Mouse (Mus musculus) erythroblast, adult 5-6 weeks (primary cell): Measurements from ENCODE around the gene Sh3d19. TPM values are rescaled to one million over a fixed set of nuclear protein-coding genes. Genes with fewer than 3 reads are reported as not detected.
"Not testable (repeated sequence)": the region's sequence is repeated elsewhere in the genome, so short reads cannot be mapped to it uniquely, and the experiment has no call there.

ENCODE experiments used
- ATAC-seq: replicated peaks from 2 replicates; pipeline ENCODE4 v1.8.0; 2016; ENCODE audit warnings: moderate number of reproducible peaks, mild to moderate bottlenecking, moderate TSS enrichment, inconsistent platforms; ENCODE audit not compliant: poor library complexity, low FRiP score, severe bottlenecking
- total RNA-seq, 2 experiments: library from RNA; stranded (forward) in 1 of 2; stranded (reverse) in 1 of 2; fragments of 150-400 nt in 1 of 2; fragments of 200-764, 138-1000 nt in 1 of 2; gene quantifications; 2 replicates each; pipeline versions ENCODE4 v1.2.3 to v1.2.4; 2015 to 2017; ENCODE audit warnings: low replicate concordance in 2 of 2

Gene Sh3d19
- total RNA-seq, 2 experiments from 2014 or later = 1.7 to 8.9 TPM

DNA sequence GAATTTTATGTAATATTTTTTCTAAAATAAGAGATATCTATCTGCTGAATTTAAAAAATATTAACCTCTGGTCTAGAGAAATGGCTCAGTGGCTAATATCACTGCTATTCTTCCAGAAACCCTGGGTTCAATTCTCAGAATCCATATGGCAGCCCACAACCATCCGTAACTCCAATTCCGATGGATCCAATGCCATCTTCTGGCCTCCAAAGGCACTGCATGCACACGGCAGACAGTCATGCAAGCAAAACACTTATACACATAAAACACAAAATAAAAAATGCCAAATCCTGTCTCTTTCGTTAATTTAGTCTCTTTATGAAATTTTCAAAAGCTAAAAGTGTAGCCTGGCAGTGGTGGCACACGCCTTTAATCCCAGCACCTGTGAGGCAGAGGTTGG, 104.7 kb downstream of the Sh3d19 start:
- no peak for ATAC-seq

DNA sequence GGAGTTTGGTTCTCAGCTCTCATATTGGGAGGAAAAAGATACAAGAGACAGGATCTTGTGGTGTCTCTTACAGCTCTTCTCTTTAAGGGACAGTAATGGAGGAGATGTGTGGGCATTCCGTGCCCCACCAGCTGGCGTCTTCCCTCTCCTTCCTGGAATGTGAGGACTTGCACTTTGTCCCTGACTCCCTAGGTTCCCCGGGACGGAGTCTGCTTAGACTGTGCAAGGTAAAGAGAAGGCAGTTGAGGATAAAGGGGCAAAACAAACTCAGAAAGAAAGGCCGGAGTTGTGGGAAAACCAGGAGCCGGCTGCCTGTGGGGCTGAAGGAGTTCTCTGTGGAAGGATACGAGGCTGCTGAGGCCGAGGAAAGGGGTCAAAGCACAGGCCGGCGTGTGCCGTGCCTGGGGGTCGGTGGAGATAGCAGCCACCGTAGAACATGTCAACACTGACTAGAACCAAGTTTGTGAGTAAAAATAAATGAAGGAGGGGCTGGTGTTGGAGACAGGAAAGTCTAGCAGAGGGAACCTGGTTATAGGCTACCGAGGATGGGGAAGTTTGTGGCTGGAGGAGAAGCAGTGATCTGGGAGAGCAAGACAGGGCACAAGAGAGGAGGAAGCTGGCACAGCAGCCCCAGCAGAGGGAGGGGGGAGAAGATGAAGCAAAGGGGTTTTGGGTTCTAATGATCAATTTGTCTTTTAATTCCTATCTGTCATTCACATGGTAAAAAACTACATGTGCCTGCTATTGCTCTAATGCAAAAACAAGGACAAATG, 105.8 kb downstream of the Sh3d19 start:
- no peak for ATAC-seq

DNA sequence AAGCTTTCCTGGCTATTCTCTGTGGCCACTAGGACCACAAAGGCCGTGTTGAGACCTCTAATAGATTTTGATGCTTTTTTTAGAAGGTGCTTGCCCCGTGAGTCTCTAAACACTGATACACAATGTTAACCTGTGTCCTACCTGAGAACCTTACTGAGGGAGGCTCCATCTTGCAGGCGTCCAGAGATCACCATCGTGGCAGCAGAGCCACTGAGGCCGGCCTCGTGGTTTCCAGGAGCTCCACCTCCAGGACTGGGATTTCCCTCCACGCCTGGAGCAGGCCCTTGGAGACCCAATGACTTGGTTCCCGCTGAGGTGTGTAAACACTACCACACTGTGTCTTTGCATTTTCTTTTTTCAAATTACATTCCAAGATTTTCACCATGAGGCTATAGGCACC, 112.1 kb downstream of the Sh3d19 start:
- ATAC-seq = no peak

DNA sequence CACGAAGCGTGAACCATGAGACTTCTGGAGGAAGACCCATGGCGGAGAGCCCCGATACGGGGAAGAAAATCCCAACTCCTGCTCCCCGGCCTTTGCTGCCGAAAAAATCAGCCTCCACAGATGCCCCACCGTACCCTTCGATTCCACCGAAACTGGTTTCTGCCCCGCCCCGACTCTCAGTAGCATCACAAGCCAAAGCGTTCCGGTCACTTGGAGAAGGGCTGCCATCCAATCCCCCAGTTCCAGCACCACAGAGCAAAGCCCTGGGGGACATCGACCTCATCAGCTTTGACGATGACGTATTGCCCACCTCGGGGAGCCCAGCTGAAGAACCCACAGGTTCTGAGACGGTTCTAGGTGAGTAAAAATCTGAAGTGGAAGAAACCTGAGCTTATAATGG, 114.1 kb downstream of the Sh3d19 start:
- no peak for ATAC-seq

DNA sequence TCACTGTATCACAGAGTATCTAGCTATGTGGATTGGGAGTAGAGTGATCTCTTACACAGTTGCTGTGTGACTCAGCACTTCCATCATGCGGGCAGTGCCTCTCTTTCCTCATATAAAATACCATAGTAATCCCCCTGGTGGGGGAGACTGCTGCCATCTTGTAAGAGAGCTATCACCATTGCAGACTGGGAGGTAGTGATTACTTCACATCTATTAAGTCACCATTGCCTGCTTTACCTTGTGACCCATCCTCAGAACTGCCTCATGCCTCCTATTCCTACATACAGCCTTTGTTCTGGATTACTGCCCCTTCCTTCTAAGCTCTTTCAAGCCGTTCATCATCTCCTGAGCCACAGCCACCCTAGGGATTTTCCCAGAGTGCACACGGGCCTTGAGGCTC, 117.0 kb downstream of the Sh3d19 start:
- no peak for ATAC-seq

DNA sequence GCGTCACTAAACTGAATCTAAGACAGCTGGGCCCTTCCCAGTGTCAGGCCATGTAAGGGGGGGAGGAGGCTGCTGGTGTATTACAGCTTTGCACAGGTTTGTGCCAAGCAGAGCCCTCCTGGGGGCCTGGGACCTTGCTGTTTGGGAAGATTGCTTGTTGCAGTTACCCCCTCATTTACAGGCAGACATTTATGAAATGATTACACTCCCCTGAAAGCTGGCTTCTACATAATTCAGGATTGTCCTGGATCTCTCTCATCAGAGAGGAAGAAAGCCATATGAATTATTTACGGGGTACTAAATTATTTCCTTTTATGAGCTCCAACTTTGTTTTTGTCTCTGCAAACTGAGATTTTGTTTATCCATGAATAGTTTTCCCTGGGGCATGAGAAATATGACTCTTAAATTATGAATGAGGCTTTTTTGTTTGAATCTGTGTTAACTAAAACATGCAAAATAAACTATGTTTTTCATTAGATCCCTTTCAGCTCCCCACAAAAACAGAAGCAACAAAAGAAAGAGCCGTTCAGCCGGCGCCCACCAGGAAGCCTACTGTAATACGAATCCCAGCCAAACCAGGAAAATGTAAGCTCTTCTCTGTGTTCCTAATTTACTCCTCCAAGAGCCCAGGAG, 122.4 kb downstream of the Sh3d19 start:
- no peak for ATAC-seq

DNA sequence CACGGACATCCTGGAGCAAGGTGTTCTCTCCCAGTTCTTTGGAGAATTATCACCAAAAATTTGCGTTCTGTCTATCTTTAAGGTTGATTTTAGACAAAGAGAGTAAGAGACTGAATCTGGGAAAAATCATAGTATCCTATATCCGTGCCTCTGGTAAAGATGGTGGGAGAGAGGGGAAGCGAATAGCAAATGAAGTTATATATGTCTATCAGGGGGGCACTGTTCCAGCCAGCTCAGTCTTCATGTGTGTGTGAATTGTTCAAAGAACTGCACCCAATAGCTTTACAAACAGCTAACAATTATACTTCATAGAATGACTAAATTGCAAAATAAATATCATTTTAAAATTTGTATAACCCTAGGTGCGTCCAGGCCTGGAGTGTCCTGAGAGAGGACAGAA, 123.0 kb downstream of the Sh3d19 start:
- ATAC-seq = no peak

DNA sequence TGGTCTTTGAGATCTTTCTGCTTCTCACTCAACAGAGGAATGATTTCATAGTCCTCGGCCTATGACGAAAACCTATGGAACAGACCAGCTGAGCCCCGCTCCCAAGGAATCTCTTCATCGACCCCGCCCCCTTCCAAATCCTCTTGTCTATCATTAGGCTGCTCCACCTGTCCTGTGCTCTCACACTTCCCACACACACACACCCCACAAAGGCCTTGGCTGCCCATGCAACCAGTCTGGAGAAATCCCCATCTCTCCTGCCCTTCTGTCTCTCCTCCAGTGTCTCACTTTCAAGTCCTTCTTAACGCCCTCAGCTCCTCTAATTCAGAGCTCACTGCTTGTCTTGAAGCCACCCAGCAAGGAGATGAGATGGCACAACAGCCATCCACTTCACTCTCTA, 131.0 kb downstream of the Sh3d19 start:
- no peak for ATAC-seq

DNA sequence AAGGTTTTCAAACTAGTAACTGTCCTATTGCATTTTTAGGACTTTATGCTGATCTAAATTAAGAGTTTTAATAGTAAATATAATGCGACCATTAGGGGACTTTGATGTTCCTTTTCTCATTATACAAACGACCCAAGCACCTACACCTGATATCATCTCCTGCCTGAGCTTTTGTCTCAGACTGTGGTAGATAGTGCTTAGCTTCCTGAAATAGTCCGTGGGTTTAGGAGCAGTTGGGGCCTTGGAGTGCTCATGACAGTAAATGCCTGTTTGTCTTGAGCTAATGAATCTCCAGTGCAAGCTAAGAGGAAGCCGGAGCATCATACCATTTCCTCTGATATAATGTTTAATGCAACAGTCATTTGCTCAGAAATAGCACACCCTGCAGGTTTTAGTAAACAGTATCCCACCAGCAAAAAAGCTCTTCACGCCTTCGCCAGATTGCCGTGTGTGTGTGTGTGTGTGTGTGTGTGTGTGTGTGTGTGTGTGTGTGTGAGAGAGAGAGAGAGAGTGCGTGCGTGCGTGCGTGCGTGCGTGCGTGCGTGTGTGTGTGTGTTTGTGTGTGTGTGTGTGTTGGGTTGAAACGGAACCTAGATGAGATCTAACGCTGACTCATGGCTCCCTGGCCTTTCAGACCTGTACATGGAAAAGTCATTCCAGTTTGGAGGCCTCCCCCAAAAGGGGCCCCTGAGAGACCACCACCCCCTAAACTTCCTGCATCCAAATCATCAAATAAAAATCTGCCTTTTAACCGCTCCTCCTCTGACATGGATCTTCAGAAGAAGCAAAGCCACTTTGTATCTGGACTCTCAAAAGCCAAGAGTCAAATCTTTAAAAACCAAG, 132.8 kb downstream of the Sh3d19 start:
- peak; percentile 48 for ATAC-seq

DNA sequence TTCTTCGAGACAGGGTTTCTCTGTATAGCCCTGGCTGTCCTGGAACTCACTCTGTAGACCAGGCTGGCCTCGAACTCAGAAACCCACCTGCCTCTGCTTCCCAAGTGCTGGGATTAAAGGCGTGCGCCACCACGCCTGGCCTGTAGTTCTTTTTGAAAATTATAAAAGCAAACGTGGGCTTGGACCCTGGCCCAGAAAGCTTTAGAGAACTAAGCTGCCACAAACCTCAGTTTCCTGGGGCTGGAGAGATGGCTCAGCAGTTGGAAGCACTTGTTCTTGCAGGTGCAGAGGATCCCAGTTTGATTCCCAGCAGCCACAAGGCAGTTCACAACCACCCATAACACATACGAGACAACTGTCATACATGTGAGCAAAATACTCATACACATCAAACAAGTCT, 133.5 kb downstream of the Sh3d19 start:
- not testable (repeated sequence) for ATAC-seq

DNA sequence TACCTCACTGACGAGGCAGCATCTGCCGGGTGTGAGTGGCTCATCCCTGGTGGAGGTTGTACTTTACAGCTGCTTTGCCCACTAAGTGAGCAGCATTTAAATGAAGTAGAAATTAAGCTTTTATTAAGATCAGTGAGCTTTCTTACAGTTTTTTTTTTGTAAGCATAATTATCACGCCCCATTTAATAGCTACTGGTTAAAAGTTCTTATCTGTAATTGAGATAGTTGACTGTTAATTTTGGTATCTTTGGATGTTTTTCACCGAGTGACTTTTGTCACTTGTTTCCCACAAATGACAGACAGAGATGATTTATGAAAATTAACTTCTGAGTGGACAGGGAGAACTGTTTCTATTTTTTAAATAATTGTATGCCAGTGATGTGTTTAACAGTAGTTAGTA, 134.0 kb downstream of the Sh3d19 start:
- ATAC-seq = no peak

DNA sequence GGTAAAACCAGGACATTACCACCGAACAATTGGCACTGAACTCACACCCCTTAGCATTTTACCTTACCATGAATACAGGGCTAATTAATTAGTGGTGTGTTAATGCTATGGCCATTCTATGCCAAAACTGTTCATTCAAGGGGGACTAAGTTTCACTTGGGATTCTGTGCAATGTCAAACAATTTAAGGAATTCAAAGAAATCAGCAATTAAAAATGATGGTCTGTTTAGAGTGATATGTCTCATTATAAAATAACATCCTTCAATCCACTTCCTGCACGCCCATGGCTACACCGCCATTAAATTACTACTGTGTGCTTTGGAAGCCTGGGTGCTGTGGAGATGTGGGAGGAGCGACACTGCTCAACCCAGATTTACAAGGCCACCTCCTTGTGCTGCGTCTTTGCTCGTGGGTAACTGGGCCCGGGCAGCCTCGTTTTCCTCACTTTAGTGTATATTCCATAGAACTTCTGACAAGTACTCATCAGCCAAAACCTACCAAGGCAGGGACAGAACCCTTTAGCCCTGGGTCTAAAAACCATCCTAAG, 135.2 kb downstream of the Sh3d19 start:
- ATAC-seq = no peak

DNA sequence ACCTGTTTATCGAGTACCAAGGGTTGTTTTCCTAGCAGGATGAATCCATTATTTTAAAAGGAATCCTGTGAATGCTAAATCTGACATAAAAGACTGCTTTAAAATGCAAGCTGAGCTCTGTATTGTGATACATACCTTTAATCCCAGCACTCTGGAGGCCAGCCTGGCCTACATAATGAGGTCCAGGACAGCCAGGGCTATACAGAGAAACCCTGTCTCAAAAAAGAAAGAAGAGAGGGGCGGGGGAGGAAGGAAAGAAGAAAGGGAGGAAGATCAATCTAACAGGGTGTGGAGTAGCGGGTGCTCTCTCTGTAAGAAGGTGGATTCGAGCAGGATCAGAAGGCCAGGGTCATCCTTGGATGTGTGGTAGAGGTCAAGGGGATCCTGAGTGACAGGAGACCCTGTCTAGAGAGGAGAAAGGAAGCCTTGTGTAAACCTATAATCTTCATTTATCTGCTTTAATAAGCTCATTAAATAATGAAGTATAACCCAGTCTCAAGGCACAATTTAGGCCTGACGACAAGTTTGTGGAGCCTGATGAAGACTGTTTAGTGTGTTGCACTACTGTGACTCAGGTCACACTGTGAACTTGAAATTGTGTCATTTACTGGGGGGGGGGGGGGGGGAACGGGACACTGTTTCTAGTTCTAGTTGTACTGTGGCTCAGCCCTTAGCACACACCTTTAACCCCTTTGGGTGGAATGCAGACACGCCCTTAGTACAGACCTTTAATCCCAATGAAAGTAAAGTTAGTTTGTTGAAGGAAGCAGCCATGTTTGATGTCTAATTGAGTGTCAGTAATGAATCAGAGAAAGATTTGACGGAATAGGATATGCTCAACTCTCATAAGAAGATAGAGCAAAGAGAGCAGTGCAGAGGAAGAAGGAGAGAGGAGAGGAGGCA, 137.0 kb downstream of the Sh3d19 start:
- no peak for ATAC-seq

DNA sequence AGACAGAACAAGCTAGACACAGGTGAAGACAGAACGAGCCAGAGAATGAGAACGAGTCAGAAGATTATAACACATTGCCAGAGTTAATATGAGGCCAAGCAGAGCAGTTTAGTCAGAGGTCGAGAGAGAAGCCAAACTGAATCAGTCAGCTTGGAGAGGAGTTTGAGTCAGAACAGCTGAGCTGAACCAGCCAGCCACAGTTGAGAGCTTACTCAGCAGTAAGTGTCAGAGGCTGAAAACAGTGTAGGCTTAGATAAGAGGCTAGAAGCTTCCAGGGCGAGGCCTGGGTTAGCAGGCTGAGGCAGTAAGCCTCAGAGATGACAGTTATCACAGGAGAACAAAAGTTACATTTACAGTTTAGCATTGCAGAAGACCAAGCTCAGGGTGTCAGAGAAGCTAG, 137.7 kb downstream of the Sh3d19 start:
- ATAC-seq = peak; percentile 91

DNA sequence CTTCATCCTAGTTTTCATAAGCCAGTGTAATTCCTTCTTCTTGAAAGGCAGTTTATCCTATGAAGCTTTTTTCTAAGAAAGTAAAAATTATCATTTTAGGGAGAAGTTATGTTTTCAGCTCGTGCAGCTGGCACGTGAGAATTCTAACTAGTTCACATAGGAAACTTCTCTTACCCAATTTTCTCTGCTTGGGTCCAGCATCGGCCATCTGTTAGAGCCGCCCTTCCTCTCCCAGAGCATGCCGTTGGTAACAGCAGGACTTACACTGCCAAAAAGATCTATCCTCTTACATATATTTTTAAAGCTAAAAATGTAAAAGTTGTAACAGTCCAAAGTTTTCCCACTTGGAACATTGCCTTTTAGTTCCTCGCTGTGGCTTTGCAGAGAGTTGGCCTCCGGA, 138.2 kb downstream of the Sh3d19 start:
- no peak for ATAC-seq

DNA sequence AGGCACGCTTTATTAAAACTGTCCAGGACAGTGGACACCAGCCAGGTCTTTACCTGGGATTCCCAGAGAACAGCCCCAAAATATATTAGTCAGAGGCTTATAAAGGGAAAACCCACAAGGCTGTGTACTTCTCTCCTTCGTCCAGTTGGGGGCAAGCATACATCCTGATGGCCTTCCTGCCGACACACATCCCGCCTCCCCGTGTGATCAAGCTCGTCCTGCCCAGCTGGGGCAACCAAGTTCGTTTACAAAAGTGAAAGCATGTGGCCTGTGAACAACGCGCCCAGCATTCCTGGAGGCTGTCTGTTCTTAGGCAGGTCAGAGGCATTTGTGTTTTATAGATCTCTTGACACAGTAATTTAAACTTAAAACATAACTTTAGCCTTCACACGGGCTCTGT, 139.2 kb downstream of the Sh3d19 start:
- peak; percentile 86 for ATAC-seq

DNA sequence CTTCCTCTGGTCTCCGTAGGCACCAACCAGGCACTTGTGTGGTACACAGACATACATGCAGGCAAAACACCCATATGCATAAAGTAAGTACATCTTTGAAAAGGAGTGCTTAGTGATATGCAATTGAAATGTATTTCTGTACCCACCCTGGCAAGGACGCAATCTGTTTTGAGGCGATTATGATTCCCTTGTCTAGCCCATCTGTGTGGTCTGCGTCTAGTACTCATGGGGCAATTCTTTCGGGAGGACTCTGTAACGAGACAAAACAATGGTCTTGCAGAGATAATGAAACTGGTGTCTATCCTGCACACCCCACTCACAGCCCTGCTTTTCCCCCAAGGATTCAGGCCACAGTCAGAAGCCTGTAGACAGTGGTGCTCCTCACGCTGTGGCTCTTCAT, 141.9 kb downstream of the Sh3d19 start:
- no peak for ATAC-seq

DNA sequence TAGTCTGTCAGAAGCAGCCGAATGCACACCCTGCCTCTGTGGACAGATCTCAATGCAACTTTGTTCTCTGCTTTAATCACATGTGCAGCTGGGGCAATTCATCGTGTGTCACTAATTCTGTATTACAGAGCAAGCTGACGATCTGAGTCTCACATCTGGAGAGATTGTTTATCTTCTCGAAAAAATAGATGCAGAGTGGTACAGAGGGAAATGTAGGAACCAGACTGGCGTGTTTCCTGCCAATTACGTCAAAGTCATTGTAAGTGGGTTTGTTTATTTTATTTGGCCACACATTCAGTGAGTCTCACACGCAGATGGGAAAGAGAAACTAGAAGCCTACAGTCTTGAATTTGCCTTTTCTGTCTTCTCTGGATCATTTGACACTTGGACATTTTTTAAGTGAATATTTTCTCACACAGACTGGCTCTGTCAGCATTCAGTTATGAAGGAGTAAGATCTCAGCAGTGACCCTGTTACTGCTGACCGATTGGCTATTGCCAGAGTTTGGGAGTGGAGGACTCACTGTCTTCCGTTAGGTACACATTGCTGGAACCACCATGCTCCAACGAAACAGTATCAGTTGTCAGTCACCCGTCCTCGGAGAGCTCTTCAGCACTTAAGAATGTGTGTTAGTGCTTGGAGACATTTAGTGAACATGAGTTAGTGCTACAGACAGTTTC, 143.9 kb downstream of the Sh3d19 start:
- no peak for ATAC-seq

DNA sequence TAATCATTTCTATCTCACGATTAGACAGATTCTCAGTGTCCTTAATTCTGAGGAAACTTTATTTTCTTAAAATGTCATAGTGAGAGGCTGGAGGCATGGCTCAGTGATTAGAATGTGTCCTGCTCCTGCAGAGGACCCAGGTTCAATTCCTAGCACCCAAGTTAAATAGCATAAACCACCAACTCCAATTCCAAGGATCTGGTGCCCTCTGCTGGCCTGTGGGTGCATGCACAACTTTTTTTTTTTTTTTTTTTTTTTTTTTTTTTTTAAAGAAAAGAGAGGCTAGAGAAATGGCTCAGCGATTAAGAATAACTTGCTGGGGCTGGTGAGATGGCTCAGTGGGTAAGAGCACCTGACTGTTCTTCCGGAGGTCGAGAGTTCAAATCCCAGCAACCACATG, 146.0 kb downstream of the Sh3d19 start:
- no peak for ATAC-seq
